Mouse (Mus musculus) monocyte, adult 5-6 weeks (primary cell): ENCODE measurements around the gene Scaper. TPM values are rescaled to one million over a fixed set of nuclear protein-coding genes. Genes with fewer than 3 reads are reported as not detected.

ENCODE experiments used
- ATAC-seq: fragments of 153-309, 156-312 bp; replicated peaks from 2 replicates; pipeline ENCODE4 v1.8.0; 2017; ENCODE audit warnings: mild to moderate bottlenecking; ENCODE audit not compliant: low TSS enrichment, insufficient number of reproducible peaks, severe bottlenecking, poor library complexity, low FRiP score
- total RNA-seq: library from RNA; stranded (forward); fragments of 200-1000, 200-491, 200-594 nt; gene quantifications from 3 replicates; pipeline ENCODE4 v1.2.3, GENCODE M21; 2017

The Scaper gene
- total RNA-seq, 1 experiment from 2014 or later, result 19.3 TPM

GRCm38 (mm10) chr9:55626990-55627389 lies 310.9 kb downstream of the Scaper start:
- ATAC-seq, result no peak

- no peak for ATAC-seq
Observed at GRCm38 (mm10) chr9:55614711-55615110, 323.2 kb downstream of the Scaper start.

GRCm38 (mm10) chr9:55609751-55610150 lies 328.2 kb downstream of the Scaper start:
- ATAC-seq, result no peak

- no peak for ATAC-seq
Observed at GRCm38 (mm10) chr9:55608701-55609531, 329.0 kb downstream of the Scaper start.

- no peak for ATAC-seq
Observed at GRCm38 (mm10) chr9:55598594-55598993, 339.3 kb downstream of the Scaper start.

GRCm38 (mm10) chr9:55586141-55586540 lies 351.8 kb downstream of the Scaper start:
- ATAC-seq, result no peak

- ATAC-seq, result no peak
Observed at GRCm38 (mm10) chr9:55581414-55581813, 356.5 kb downstream of the Scaper start.

GRCm38 (mm10) chr9:55576571-55576970 lies 361.3 kb downstream of the Scaper start:
- ATAC-seq, result no peak

- ATAC-seq, result no peak
Observed at GRCm38 (mm10) chr9:55571071-55571470, 366.8 kb downstream of the Scaper start.

GRCm38 (mm10) chr9:55568466-55569159 lies 369.3 kb downstream of the Scaper start:
- ATAC-seq, result no peak

- ATAC-seq, result no peak
Observed at GRCm38 (mm10) chr9:55560960-55561359, 377.0 kb downstream of the Scaper start.

- no peak for ATAC-seq
Observed at GRCm38 (mm10) chr9:55554986-55555385, 382.9 kb downstream of the Scaper start.

- no peak for ATAC-seq
Observed at GRCm38 (mm10) chr9:55549302-55549890, 388.5 kb downstream of the Scaper start.

- ATAC-seq, result no peak
Observed at GRCm38 (mm10) chr9:55548871-55549270, 389.0 kb downstream of the Scaper start.

GRCm38 (mm10) chr9:55546176-55547010 lies 391.5 kb downstream of the Scaper start:
- no peak for ATAC-seq

- ATAC-seq, result no peak
Observed at GRCm38 (mm10) chr9:55545556-55546175, 392.3 kb downstream of the Scaper start.

GRCm38 (mm10) chr9:55544861-55545555 lies 392.9 kb downstream of the Scaper start:
- ATAC-seq, result no peak
